Mouse (Mus musculus) cerebellum, adult 2 months (tissue): Measurements from ENCODE around the gene Tars2.

Experiments used
- CTCF ChIP-seq: fragments of 200-500 bp; IDR thresholded peaks from 2 replicates; pipeline ENCODE4 v1.5.1; 2011; ENCODE audit warnings: low read depth, mild to moderate bottlenecking, control low read depth, low read length, moderate library complexity, borderline replicate concordance; ENCODE audit not compliant: insufficient read depth
- POLR2A ChIP-seq: fragments of 200-500 bp; IDR thresholded peaks from 2 replicates; pipeline ENCODE4 v1.6.1; 2011; ENCODE audit warnings: low read length, control low read depth, borderline replicate concordance; ENCODE audit not compliant: insufficient read depth

- TF ChIP-seq POLR2A = no peak
- no peak for TF ChIP-seq CTCF
These were observed 1.4 kb downstream of the Tars2 start for GRCm38 (mm10) chr3:95758467-95759218.
